7 mouse cellular contexts compared by ENCODE assay signal in the genomic region with DNA sequence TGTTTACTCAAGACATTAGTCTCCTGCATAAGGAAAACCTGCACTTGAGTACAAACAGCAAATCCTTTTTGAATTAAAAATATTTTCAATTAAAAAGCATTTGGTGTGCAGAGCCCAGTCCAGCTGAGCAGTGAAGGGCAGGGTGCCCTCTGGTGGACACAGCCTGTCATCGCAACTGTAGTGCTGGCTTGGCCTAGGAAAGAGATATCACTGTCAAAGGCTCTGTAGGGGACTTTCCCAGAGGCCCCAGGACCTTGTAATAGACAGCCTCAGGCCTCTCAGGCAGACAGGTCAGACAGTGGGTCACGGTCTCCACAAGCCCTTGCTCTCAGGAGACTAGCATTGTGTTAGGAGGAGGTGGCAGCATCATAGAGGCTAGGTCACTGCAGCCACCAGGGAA.
A peak's percentile ranks its signal among the peaks of the same experiment; 100 is the strongest.
DNase-seq lines count a peak whose midpoint lies in the region; ATAC-seq and TF ChIP-seq lines count a peak whose summit lies in the region.

No protein-coding gene starts in this region.

- DNase-seq in ZHBTc4 (ENCODE audit: low read depth, low spot score) = peak; percentile 68
- peak; percentile 60 to 79 for DNase-seq in cerebellum, postnatal 4 days (ENCODE audit: low spot score in 2 of 2)
- DNase-seq in gastrocnemius, postnatal 36 days = peak; percentile 38 to 53
- peak; percentile 68 for DNase-seq in layer of hippocampus, adult 9-10 months (ENCODE audit: low spot score)
- DNase-seq in right cerebral cortex, postnatal 36 days (ENCODE audit: low spot score in 2 of 2) = peak; percentile 41 to 49

- peak; percentile 95 for TF ChIP-seq CTCF in ES-Bruce4 (IDR thresholded peaks at IDR 0.05; ENCODE audit: low read depth, low read length)

- no peaks in the 10 kb centered on the region for H3K9me3 ChIP-seq in ES-Bruce4 (replicated peaks; ENCODE audit: control insufficient read depth, insufficient read depth, low read length, poor library complexity, severe bottlenecking)

- TF ChIP-seq POLR2A in ES-Bruce4 (IDR thresholded peaks at IDR 0.05; ENCODE audit: insufficient read depth, low read length) = no peak

- H3K9ac ChIP-seq in ES-Bruce4 (ENCODE audit: low read depth, poor library complexity, severe bottlenecking) = no peak overlapping the region

- no peak overlapping the region for H3K27ac ChIP-seq in ES-Bruce4 (ENCODE audit: insufficient read depth, low read length)

- intact Hi-C loops in gastrocnemius, postnatal 36 days (cut with DNase I) = no loop called here

- ATAC-seq in megakaryocyte progenitor cell, adult 5-6 weeks (replicated peaks; ENCODE audit: poor library complexity) = peak; percentile 85

- no peak for TF ChIP-seq EP300 in ES-Bruce4 (IDR thresholded peaks at IDR 0.05; ENCODE audit: insufficient read depth, low read depth, low read length)

- no peaks in the 10 kb centered on the region for H3K27me3 ChIP-seq in ES-Bruce4 (ENCODE audit: control insufficient read depth, insufficient read depth, low read length, poor library complexity, severe bottlenecking)

- H3K4me3 ChIP-seq in ES-Bruce4 (ENCODE audit: low read depth, low read length) = no peak overlapping the region

- H3K36me3 ChIP-seq in ES-Bruce4 (ENCODE audit: control insufficient read depth, insufficient read depth, low read length, poor library complexity, severe bottlenecking) = no peaks in the 10 kb centered on the region

- no peaks in the 10 kb centered on the region for H3K4me1 ChIP-seq in ES-Bruce4 (ENCODE audit: control insufficient read depth, insufficient read depth, low read length)
